Mouse (Mus musculus) heart, embryonic 16.5 days (tissue): ENCODE measurements around the gene Gm5737. TPM values are rescaled to one million over a fixed set of nuclear protein-coding genes. Genes with fewer than 3 reads are reported as not detected.

ENCODE experiments used
- ATAC-seq: fragments of 200-750 bp; cut with Nextera tagmentation; replicated peaks from 2 replicates; pipeline ENCODE4 v1.8.0; 2017; ENCODE audit warnings: moderate number of reproducible peaks; ENCODE audit not compliant: insufficient read depth, low FRiP score; ENCODE audit errors: extremely low read depth
- H3K27ac ChIP-seq: fragments of 300-500 bp; sonication (generic); 2 replicates; pipeline ENCODE4 v1.5.1; 2014; ENCODE audit warnings: mild to moderate bottlenecking, low read length, control low read depth, moderate library complexity
- H3K27me3 ChIP-seq: fragments of 300-500 bp; sonication (generic); 2 replicates; pipeline ENCODE4 v1.6.1; 2014; ENCODE audit warnings: low read length, mixed read lengths; ENCODE audit not compliant: control insufficient read depth, insufficient read depth
- H3K36me3 ChIP-seq: fragments of 300-500 bp; sonication (generic); 2 replicates; pipeline ENCODE4 v1.6.1; 2014; ENCODE audit not compliant: control insufficient read depth, insufficient read depth
- H3K4me1 ChIP-seq: fragments of 300-500 bp; sonication (generic); 2 replicates; pipeline ENCODE4 v1.6.1; 2014; ENCODE audit warnings: low read length, mixed read lengths; ENCODE audit not compliant: control insufficient read depth, insufficient read depth
- H3K4me2 ChIP-seq: fragments of 300-500 bp; sonication (generic); 2 replicates; pipeline ENCODE4 v1.6.1; 2014; ENCODE audit warnings: low read depth, mild to moderate bottlenecking, control low read depth, low read length
- H3K4me3 ChIP-seq: fragments of 300-500 bp; sonication (generic); 2 replicates; pipeline ENCODE4 v1.5.1; 2014; ENCODE audit warnings: mild to moderate bottlenecking, control low read depth, low read length
- H3K9ac ChIP-seq: fragments of 300-500 bp; sonication (generic); 2 replicates; pipeline ENCODE4 v1.6.1; 2014; ENCODE audit warnings: low read length, control low read depth
- H3K9me3 ChIP-seq: fragments of 300-500 bp; sonication (generic); replicated peaks from 2 replicates; pipeline ENCODE4 v1.6.1; 2016; ENCODE audit warnings: low read length; ENCODE audit not compliant: control insufficient read depth
- whole genome bisulfite sequencing: fragments of 180-500 bp; shearing (Covaris S2); extraction: QIAGEN DNeasy Blood & Tissue Kit; methylation state at CpG from one replicate; pipeline ENCODE4 v1.1.7; 2014; 5-methylcytosine and 5-hydroxymethylcytosine counted together
- polyA plus RNA-seq: library from polyadenylated mRNA; unstranded; fragments of >200 nt; fragmentation: Nextera tagmentation; extraction: Ambion mirVana; gene quantifications from 2 replicates; pipeline ENCODE4 v1.2.1, GENCODE M21; 2015

The Gm5737 gene
- polyA plus RNA-seq, 1 experiment from 2014 or later: not detected

DNA sequence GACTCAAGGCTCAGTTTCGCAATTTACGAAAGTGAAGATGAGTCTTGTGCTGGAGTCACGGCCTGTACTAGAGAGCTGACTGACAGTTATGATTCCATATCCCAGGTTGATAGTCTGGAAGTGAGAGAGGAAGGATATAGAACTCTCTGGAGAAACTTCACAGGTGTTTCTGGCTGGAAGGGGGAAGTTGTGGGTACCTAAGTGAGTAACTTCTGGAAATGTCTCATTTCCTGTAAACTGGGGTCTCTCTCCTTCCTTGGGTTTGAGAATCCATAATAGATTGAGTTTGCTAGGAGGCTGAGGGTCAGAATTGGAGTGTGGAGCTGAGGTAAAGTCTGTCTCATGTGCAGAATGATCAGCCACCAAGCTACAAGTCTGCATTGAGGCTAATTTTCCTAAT lies 38.0 kb downstream of the Gm5737 start:
- WGBS: 88% methylated on average over 3 of the region's 3 CpGs
- no peak for ATAC-seq
- Histone ChIP-seq H3K4me3 (no peak overlapping the region), H3K9ac (no peak overlapping the region), H3K9me3 (no peaks in the 10 kb centered on the region), H3K4me2 (no peak overlapping the region), H3K4me1 (peaks cover 30% of the 10 kb centered on the region), H3K36me3 (0 out of 2 replicates have a peak, but pooled peaks cover 2% of the 10 kb centered on the region), H3K27ac (no peak overlapping the region), H3K27me3 (no peaks in the 10 kb centered on the region)

DNA sequence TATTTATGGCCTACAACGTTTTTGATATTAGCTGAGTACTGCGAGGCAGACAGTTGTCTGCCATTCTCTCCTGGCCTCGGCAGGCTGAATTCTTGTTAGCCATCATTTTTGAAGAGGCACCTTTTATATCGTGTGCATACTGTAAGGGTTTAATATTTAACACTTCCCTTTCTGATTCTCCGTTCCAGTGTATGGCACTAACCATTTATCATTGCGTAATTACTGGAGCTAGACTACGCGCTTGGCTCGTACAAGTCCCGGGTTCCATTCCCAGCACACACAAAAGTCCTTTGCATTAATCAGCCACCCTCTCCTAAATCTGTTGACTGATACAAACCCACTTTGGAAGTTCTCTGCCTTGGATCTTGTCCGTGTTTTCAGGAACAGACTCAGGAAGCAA lies 47.7 kb downstream of the Gm5737 start:
- Histone ChIP-seq H3K4me2 (no peak overlapping the region), H3K36me3 (peaks cover 6% of the 10 kb centered on the region; the same call in 1 of the 2 replicates), H3K9ac (no peak overlapping the region), H3K4me3 (no peak overlapping the region), H3K9me3 (no peaks in the 10 kb centered on the region), H3K27me3 (no peaks in the 10 kb centered on the region), H3K4me1 (peaks cover 44% of the 10 kb centered on the region), H3K27ac (no peak overlapping the region)
- 84% methylated on average over 11 of the region's 11 CpGs for WGBS
- no peak for ATAC-seq

DNA sequence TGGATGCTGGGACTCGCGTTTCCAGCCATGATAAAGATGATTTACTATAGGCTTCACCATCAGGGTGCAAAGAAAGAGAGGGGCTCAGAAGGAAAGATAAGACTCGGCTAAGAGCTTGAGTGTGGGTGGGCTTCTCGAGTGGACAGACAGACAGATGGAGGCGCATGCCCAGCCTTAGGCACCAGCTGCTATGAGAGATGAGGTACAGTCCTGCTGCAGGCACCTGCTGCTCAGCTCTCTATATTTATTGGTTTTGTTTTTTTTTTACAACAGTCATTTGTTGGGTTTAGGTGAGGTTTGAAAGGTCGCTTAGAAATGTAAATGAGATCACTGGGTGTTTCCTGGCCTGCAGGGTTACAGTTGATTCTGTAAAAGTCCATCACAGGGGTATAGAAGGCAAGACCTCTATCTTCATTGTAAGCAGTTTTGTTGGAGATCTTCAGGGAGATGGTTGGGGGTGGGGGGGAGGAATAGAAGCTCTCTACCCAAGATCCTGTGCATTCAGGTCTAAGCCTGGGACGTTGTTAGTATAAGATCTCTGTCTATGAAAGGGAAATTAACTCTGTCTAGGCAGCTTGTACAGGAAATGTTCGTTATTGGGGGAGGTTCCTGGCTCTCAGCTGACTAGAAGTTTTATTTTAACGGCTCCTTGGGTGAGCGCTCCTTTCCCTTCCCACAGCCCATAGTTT lies 48.8 kb downstream of the Gm5737 start:
- Histone ChIP-seq H3K36me3 (peaks cover 6% of the 10 kb centered on the region; the same call in 1 of the 2 replicates), H3K4me2 (no peak overlapping the region), H3K27ac (peak overlapping the region; percentile 49), H3K4me3 (no peak overlapping the region), H3K27me3 (no peaks in the 10 kb centered on the region), H3K4me1 (peaks cover 43% of the 10 kb centered on the region), H3K9ac (no peak overlapping the region), H3K9me3 (no peaks in the 10 kb centered on the region)
- ATAC-seq: no peak
- WGBS: 48% methylated on average over 10 of the region's 10 CpGs

DNA sequence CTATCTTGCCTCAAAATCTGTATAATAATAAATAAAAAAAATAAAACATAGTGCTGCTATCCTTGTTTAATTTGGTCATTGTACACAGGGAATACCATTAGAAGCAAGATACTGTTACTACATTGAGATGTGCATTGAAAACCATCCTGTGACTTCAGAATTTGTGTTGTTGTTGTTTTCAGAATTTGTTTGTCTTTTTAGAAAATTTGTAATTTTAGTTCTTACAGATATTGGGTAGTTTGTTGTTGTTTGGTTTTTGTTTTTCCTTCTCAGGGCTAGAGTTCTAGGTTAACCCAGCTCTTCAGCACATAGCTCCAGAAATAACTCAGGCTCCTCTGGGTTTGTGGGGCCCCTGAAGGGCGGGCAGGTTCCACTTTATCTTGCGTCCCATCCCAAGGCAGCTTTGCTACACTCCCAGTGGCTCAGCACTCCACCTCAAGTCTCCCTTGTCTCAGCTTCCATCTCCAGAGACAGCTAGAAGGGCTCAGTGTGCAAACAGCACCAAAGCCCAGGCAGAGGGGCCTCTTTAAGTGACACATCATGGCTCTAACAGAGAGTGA lies 49.4 kb downstream of the Gm5737 start:
- Histone ChIP-seq H3K36me3 (peaks cover 6% of the 10 kb centered on the region; the same call in 1 of the 2 replicates), H3K4me1 (peaks cover 49% of the 10 kb centered on the region), H3K27me3 (no peaks in the 10 kb centered on the region), H3K9ac (peak overlapping the region; percentile 23; the same call in 1 of the 2 replicates), H3K4me3 (no peak overlapping the region), H3K4me2 (no peak overlapping the region), H3K27ac (peak overlapping the region; percentile 53), H3K9me3 (no peaks in the 10 kb centered on the region)
- WGBS: 13% methylated on average over 2 of the region's 2 CpGs
- no peak for ATAC-seq

DNA sequence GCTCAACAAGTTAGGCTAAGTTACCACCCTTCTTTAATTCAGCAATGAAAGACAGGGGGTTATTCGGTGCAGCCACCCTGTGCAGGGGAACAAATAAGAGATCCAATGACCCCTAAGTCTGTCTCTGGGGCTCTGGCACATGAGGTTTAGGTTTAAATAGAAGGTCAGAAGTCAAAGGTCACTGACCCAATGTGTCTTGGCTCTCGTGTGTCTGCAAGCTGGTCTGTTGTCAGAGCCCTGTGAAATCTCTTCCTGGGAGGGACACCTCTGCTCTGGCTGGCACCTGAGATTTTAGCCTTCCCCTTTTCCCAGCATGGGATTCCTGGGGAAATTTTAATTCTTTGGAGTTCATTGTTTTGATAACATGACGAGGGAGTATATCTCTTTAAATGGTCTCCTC lies 50.0 kb downstream of the Gm5737 start:
- no peak overlapping the region for H3K4me2 ChIP-seq
- H3K27ac ChIP-seq: peak overlapping the region; percentile 53
- H3K4me1 ChIP-seq: peaks cover 50% of the 10 kb centered on the region
- no peak overlapping the region for H3K4me3 ChIP-seq
- H3K9me3 ChIP-seq: no peaks in the 10 kb centered on the region
- H3K9ac ChIP-seq: peak overlapping the region; percentile 34
- H3K27me3 ChIP-seq: no peaks in the 10 kb centered on the region
- 40% methylated on average over 3 of the region's 3 CpGs for WGBS
- H3K36me3 ChIP-seq: peaks cover 6% of the 10 kb centered on the region; the same call in 1 of the 2 replicates
- no peak for ATAC-seq

DNA sequence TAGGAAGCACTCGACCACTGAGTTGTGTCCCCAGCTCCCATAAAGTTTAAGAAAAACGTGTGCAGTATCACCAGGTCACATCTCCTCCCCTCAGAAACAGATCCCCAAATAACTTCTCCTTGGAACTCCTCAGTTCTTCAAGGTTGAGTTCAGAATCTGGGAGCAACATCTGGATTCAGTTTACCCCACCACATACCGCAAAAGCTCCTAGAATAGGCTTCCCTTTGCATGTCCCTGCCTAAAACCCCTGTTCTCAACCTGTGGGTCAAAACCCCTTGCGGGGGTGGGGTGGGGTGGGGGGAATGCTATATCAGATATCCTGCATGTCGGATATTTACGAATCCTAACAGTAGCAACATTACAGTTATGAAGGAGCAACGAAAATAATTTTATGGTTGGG lies 50.5 kb downstream of the Gm5737 start:
- no peaks in the 10 kb centered on the region for H3K27me3 ChIP-seq
- H3K4me1 ChIP-seq: peaks cover 53% of the 10 kb centered on the region
- peaks cover 6% of the 10 kb centered on the region; the same call in 1 of the 2 replicates for H3K36me3 ChIP-seq
- ATAC-seq: no peak
- H3K9me3 ChIP-seq: no peaks in the 10 kb centered on the region
- no peak overlapping the region for H3K4me3 ChIP-seq
- peak overlapping the region; percentile 53; the same call in 1 of the 2 replicates for H3K27ac ChIP-seq
- peak overlapping the region; percentile 34; the same call in 1 of the 2 replicates for H3K9ac ChIP-seq
- WGBS: 65% methylated on average over 7 of the region's 7 CpGs
- no peak overlapping the region for H3K4me2 ChIP-seq

DNA sequence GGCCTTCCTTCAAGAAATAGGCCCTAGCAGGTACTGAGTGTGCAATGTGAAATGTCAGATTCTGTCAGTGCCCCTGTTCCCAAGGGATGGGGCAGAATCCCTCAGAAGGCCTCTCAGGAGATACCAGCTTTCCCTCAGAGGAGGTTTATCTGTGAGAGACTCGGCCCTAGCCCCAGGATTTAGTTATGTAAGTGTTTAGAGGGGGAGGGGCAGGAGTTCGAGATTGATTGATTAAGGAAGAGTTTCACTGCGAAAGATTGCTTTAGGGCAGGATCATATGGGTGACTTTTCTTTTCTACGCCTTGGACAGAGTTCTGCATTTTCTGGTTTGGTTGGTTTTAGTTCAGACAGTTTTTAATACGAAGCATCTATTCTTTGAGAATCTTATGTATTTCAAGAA lies 51.3 kb downstream of the Gm5737 start:
- Histone ChIP-seq H3K9me3 (no peaks in the 10 kb centered on the region), H3K4me3 (no peak overlapping the region), H3K36me3 (peaks cover 6% of the 10 kb centered on the region; the same call in 1 of the 2 replicates), H3K4me2 (no peak overlapping the region), H3K27ac (peak overlapping the region; percentile 8), H3K4me1 (peaks cover 56% of the 10 kb centered on the region), H3K9ac (no peak overlapping the region), H3K27me3 (no peaks in the 10 kb centered on the region)
- 56% methylated on average over 5 of the region's 5 CpGs for WGBS
- no peak for ATAC-seq

DNA sequence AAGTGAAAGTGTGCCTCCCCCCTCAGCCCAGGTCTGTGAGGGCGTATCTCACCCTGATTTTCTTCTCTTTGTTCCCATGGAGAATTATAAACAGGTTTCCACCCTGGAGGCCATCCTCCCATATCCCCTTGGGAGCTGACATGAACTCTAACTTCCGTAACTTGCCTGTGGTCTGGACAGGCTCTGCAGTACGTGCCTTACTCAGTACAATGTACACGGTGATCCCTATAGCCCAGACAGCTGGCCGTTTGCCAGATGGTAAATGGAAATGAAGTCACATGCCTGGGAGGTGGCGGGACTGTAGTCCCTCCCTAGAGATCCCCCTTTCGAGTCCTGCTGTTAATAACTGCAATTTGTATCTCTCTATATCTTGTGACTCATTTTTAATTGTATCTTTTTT lies 52.9 kb downstream of the Gm5737 start:
- WGBS: 9% methylated on average over 7 of the region's 7 CpGs
- peak overlapping the region; percentile 3; the same call in 1 of the 2 replicates for H3K4me3 ChIP-seq

DNA sequence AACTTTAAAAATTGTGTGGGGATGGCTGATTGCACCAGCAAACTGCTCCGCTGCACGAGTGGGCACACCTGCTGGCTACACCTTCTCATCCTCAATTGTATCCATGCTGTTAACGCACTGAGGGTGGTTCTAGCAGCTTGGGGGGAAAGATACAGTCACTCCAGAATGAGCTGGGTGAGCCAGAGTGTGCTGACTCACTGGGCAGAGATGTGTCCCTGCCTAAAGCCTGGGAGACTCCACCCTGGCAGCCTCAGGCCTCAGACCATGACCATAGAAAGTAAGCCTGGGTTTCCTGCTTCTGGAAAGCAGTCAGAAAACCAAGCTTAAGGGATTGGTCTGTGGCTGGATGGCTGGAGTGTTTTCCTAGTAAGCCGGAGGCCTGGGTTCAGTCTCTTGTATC lies 53.7 kb downstream of the Gm5737 start:
- H3K27ac ChIP-seq: peak overlapping the region; percentile 89
- no peaks in the 10 kb centered on the region for H3K9me3 ChIP-seq
- H3K4me1 ChIP-seq: peaks cover 75% of the 10 kb centered on the region
- ATAC-seq: peak; percentile 31; the same call in 1 of the 2 replicates
- no peaks in the 10 kb centered on the region for H3K27me3 ChIP-seq
- peak overlapping the region; percentile 51 for H3K9ac ChIP-seq
- no peak overlapping the region for H3K4me3 ChIP-seq
- no peaks in the 10 kb centered on the region for H3K36me3 ChIP-seq
- H3K4me2 ChIP-seq: no peak overlapping the region
- WGBS: 40% methylated on average over 4 of the region's 4 CpGs

More for the DNA sequence above, 52.9 kb downstream of the Gm5737 start:
- Histone ChIP-seq H3K4me2 (peak overlapping the region; percentile 41), H3K9me3 (no peaks in the 10 kb centered on the region), H3K27me3 (no peaks in the 10 kb centered on the region), H3K27ac (peak overlapping the region; percentile 89), H3K9ac (peak overlapping the region; percentile 3), H3K4me1 (peaks cover 69% of the 10 kb centered on the region), H3K36me3 (no peaks in the 10 kb centered on the region)
- peak; percentile 87 for ATAC-seq
